Mouse (Mus musculus) midbrain, embryonic 11.5 days (tissue): ENCODE measurements around the gene Xpo4. TPM values are rescaled to one million over a fixed set of nuclear protein-coding genes. Genes with fewer than 3 reads are reported as not detected.

Experiments
- ATAC-seq: fragments of 200-750 bp; cut with Nextera tagmentation; 2 replicates; pipeline ENCODE4 v1.8.0; 2017; ENCODE audit warnings: moderate TSS enrichment, moderate library complexity; ENCODE audit not compliant: low FRiP score
- DNase-seq: peaks from one replicate; pipeline ENCODE4 v3.0.0; 2015; ENCODE audit warnings: low spot score; ENCODE audit errors: missing footprints
- H3K27ac ChIP-seq: fragments of 300-500 bp; sonication (generic); 2 replicates; pipeline ENCODE4 v1.5.1; 2014; ENCODE audit warnings: low read depth, low read length
- H3K27me3 ChIP-seq: fragments of 300-500 bp; sonication (generic); 2 replicates; pipeline ENCODE4 v1.6.1; 2014; ENCODE audit warnings: mild to moderate bottlenecking, low read length, moderate library complexity, mixed read lengths; ENCODE audit not compliant: control insufficient read depth, insufficient read depth
- H3K36me3 ChIP-seq: fragments of 300-500 bp; sonication (generic); 2 replicates; pipeline ENCODE4 v1.6.1; 2014; ENCODE audit warnings: mild to moderate bottlenecking, low read length, moderate library complexity, mixed read lengths; ENCODE audit not compliant: control insufficient read depth, insufficient read depth
- H3K4me1 ChIP-seq: fragments of 300-500 bp; sonication (generic); 2 replicates; pipeline ENCODE4 v1.6.1; 2014; ENCODE audit warnings: low read length; ENCODE audit not compliant: control insufficient read depth, insufficient read depth
- H3K4me2 ChIP-seq: fragments of 300-500 bp; sonication (generic); 2 replicates; pipeline ENCODE4 v1.6.1; 2014; ENCODE audit warnings: mild to moderate bottlenecking, moderate library complexity
- H3K4me3 ChIP-seq: fragments of 300-500 bp; sonication (generic); 2 replicates; pipeline ENCODE4 v1.5.1; 2014; ENCODE audit warnings: low read depth, low read length
- H3K9ac ChIP-seq: fragments of 300-500 bp; sonication (generic); 2 replicates; pipeline ENCODE4 v1.6.1; 2014; ENCODE audit warnings: low read length
- H3K9me3 ChIP-seq: fragments of 300-500 bp; sonication (generic); 2 replicates; pipeline ENCODE4 v1.6.1; 2016; ENCODE audit warnings: low read length; ENCODE audit not compliant: control insufficient read depth
- WGBS: fragments of 180-500 bp; shearing (Covaris S2); extraction: QIAGEN DNeasy Blood & Tissue Kit; methylation state at CpG from one replicate; pipeline ENCODE4 v1.1.7; 2014; 5-methylcytosine and 5-hydroxymethylcytosine counted together
- polyA plus RNA-seq: library from polyadenylated mRNA; unstranded; fragments of >200 nt; fragmentation: Nextera tagmentation; extraction: Ambion mirVana; gene quantifications from 2 replicates; pipeline ENCODE4 v1.2.1, GENCODE M21; 2014

The Xpo4 gene
- polyA plus RNA-seq, 1 experiment from 2014 or later, result 32.6 TPM

GRCm38 (mm10) chr14:57609816-57610329, 55.4 kb downstream of the Xpo4 start:
- H3K4me2 ChIP-seq, result no peak overlapping the region
- H3K36me3 ChIP-seq, result no peaks in the 10 kb centered on the region
- DNase-seq (no peak), ATAC-seq (no peak)
- H3K9me3 ChIP-seq, result no peaks in the 10 kb centered on the region
- no peak overlapping the region for H3K9ac ChIP-seq
- H3K27ac ChIP-seq, result no peak overlapping the region
- no peaks in the 10 kb centered on the region for H3K27me3 ChIP-seq
- no peaks in the 10 kb centered on the region for H3K4me1 ChIP-seq
- H3K4me3 ChIP-seq, result no peak overlapping the region
- 88% methylated on average over 4 of the region's 4 CpGs for WGBS

DNA sequence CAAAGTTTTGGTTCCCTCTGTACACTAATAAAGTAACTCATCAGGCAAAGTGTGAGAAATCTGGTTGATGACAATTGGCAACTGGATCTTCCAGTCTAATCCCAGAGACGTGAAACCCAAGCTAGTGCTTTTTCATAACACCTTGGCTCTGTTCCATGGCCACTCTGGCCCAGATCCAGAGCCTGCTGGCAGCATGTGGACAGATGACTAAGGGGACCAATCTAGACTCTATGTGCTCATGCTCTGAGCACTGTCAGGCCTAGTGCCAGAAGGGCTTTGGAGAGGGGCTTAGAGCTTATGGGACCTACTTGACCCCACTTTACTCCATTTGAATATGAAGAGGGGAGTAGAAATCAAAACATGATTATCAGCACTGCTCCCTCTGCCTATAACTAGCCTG, 57.7 kb downstream of the Xpo4 start:
- no peak overlapping the region for H3K27ac ChIP-seq
- H3K4me1 ChIP-seq, result no peaks in the 10 kb centered on the region
- H3K4me3 ChIP-seq, result no peak overlapping the region
- H3K9me3 ChIP-seq, result no peaks in the 10 kb centered on the region
- peaks cover 7% of the 10 kb centered on the region; the same call in 1 of the 2 replicates for H3K36me3 ChIP-seq
- H3K4me2 ChIP-seq, result no peak overlapping the region
- ATAC-seq, result no peak
- H3K9ac ChIP-seq, result no peak overlapping the region
- no peak for DNase-seq
- 65% methylated on average over 1 of the region's 1 CpGs for WGBS
- no peaks in the 10 kb centered on the region for H3K27me3 ChIP-seq

DNA sequence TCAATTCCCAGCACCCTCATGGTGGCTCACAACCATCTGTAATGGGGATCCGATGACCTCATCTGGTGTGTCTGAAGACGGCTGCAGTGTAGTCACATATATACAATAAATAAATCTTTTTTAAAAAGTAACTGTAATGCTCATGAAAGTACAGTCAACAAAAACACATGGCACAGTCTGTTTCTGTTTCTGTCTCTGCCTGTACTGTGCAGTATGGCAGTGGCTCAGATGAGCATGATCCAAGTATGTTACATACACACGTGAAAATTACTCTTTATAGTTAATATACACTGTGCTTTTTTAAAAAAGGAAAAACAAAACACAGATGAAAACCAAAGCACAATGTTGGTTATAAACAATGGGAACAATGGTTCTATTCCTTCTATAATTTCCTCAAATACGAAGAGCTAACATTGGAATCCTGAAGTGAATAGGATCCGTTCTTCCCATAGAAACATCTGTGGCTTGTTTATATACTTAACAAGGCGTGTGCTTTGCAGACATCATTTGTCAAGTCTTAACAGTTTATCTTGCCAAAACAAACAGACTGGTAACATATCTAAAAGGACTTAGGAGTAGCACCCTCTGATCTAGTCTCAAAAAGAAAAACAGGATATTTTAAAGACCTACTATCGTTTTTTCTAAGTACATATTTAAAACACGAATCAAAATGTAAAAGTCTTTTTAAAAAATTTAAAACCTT, 58.4 kb downstream of the Xpo4 start:
- peaks cover 7% of the 10 kb centered on the region for H3K36me3 ChIP-seq

GRCm38 (mm10) chr14:57593279-57593678, 72.0 kb downstream of the Xpo4 start:
- no peak overlapping the region for H3K4me2 ChIP-seq
- no peaks in the 10 kb centered on the region for H3K9me3 ChIP-seq
- no peaks in the 10 kb centered on the region for H3K4me1 ChIP-seq
- H3K9ac ChIP-seq, result no peak overlapping the region
- 93% methylated on average over 5 of the region's 5 CpGs for WGBS
- H3K27me3 ChIP-seq, result no peaks in the 10 kb centered on the region
- no peak overlapping the region for H3K27ac ChIP-seq
- DNase-seq, result no peak
- H3K4me3 ChIP-seq, result no peak overlapping the region
- H3K36me3 ChIP-seq, result peaks cover 13% of the 10 kb centered on the region
- no peak for ATAC-seq

More for the DNA sequence above, 58.4 kb downstream of the Xpo4 start:
- no peak overlapping the region for H3K4me3 ChIP-seq
- ATAC-seq (no peak), DNase-seq (no peak)
- H3K27me3 ChIP-seq, result no peaks in the 10 kb centered on the region
- H3K27ac ChIP-seq, result no peak overlapping the region
- WGBS, result 85% methylated on average over 8 of the region's 8 CpGs
- no peak overlapping the region for H3K4me2 ChIP-seq
- H3K9me3 ChIP-seq, result no peaks in the 10 kb centered on the region
- no peak overlapping the region for H3K9ac ChIP-seq
- H3K4me1 ChIP-seq, result no peaks in the 10 kb centered on the region

DNA sequence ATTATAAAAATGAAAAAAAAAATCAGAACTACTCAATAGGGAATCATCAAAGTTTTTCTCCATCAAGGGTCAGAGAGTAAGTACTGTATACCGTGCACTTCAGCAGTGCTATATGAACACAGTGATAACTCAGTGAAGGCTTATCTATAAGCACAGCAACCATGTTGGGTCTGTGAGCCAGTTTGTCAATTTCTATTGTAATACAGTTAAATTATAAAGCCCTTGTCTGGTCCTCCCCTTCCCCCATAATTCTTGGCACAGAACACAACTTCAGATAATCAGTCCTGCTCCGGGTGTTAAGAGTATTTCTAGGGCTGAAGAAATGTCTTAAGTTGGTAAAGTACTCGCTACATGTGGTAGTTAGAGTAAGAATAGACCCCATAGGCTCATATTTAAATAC, 73.4 kb downstream of the Xpo4 start:
- 97% methylated on average over 3 of the region's 3 CpGs for WGBS

GRCm38 (mm10) chr14:57576364-57577060, 88.7 kb downstream of the Xpo4 start:
- no peak for ATAC-seq
- Histone ChIP-seq H3K4me1 (no peaks in the 10 kb centered on the region), H3K36me3 (no peaks in the 10 kb centered on the region), H3K27me3 (no peaks in the 10 kb centered on the region), H3K27ac (no peak overlapping the region), H3K4me2 (no peak overlapping the region), H3K9me3 (no peaks in the 10 kb centered on the region), H3K9ac (no peak overlapping the region), H3K4me3 (no peak overlapping the region)
- no peak for DNase-seq
- 90% methylated on average over 2 of the region's 2 CpGs for WGBS

More for the DNA sequence above, 73.4 kb downstream of the Xpo4 start:
- peaks cover 12% of the 10 kb centered on the region for H3K36me3 ChIP-seq
- no peaks in the 10 kb centered on the region for H3K9me3 ChIP-seq
- no peak overlapping the region for H3K9ac ChIP-seq
- no peak overlapping the region for H3K27ac ChIP-seq
- H3K4me3 ChIP-seq, result no peak overlapping the region
- ATAC-seq (no peak), DNase-seq (no peak)
- no peak overlapping the region for H3K4me2 ChIP-seq
- no peaks in the 10 kb centered on the region for H3K4me1 ChIP-seq
- no peaks in the 10 kb centered on the region for H3K27me3 ChIP-seq

DNA sequence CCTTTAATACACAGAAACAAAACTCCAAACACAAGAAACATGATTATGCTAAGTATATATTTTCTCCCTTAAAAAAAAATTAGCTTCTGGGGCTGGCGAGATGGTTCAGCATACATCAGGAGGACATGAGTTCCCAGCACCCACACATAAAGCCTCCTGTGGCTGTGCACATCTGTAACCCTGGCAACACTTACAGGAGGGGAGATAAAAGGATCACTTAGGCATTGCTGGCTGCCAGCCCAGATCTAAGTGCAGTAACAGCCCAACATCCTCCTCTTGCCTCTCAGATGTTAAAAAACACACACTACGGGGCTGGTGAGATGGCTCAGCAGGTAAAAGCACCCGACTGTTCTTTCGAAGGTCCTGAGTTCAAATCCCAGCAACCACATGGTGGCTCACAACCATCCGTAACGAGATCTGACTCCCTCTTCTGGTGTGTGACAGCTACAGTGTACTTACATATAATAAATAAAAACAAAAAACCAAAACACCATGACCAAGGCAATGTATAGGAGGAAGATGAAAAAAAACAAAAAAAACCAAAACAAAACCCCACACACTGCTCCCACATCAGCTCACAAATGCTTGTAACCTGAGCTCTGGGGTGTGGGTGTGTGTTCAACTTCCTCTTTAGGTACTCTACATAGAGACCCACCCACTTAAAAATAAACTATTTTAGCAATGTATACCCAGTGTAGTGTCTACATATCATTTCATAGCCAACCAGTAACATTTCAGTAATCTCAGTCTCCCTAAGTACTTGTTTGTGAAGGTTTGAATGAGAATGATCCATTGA, 90.2 kb downstream of the Xpo4 start:
- ATAC-seq, result no peak
- 88% methylated on average over 6 of the region's 6 CpGs for WGBS
- H3K27me3 ChIP-seq, result no peaks in the 10 kb centered on the region

DNA sequence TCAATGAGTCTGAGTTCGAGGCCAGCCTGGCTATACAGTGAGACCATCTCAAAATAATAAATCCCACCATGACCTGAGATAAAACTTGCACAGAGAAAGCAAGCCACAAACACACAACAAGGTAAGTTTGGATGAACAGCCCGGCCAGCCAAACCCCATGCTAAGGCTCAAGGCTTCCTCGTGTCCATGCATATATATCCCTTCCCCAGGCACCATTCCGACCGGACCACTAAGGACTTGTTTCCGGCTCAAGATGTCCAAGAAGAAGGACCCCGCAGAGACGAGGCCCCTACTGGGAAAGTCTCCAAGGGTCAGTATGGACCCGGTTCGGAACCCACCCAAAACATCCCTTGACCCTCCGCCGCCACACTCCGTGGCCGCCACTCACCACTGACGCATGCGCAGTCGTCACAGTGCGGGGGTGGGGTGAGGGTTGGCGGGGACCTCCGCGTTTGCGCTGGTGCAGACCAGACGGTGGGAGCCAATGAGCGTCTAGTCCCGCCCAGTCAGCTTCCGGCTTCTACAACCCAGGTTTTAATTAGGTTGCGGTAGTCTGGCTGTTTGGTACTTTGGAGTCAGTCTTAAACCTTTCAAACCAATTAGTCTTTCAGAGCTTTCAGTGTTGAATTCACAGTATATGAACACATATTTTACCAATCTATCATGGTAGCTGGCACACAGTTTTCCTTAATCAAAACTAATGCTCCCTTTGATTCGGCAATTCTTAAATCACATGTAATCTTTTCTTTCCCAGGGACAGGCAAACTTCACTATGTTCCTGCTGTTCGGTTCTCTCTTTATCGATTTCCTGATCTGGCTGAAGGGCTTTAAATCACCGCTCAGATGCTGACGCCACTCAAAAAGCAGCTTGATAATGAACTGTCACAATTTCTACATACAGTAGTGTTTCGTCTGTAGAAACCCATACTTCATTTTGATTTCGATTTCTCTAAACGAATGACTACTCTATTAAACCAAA, 93.8 kb downstream of the Xpo4 start, which contains the start of gene Eef1akmt1:
Gene Eef1akmt1 (minus strand): TSS at position 458 of the 979 bp plus-strand sequence.
- Histone ChIP-seq H3K4me1 (peaks cover 4% of the 10 kb centered on the region), H3K9me3 (no peaks in the 10 kb centered on the region), H3K4me2 (peak within 1 kb of the TSS; percentile 66), H3K4me3 (peak within 1 kb of the TSS; percentile 67), H3K36me3 (no peaks in the 10 kb centered on the region), H3K27me3 (no peaks in the 10 kb centered on the region), H3K9ac (peak within 1 kb of the TSS; percentile 83), H3K27ac (no peak within 1 kb of the TSS)
- DNase-seq (peak; percentile 99), ATAC-seq (peak; percentile 100)
- WGBS, result 11% methylated on average over 35 of the region's 35 CpGs

More for the DNA sequence above, 90.2 kb downstream of the Xpo4 start:
- no peak overlapping the region for H3K4me3 ChIP-seq
- no peak for DNase-seq
- H3K9ac ChIP-seq, result no peak overlapping the region
- H3K27ac ChIP-seq, result no peak overlapping the region
- H3K36me3 ChIP-seq, result no peaks in the 10 kb centered on the region
- no peaks in the 10 kb centered on the region for H3K9me3 ChIP-seq
- peaks cover 4% of the 10 kb centered on the region for H3K4me1 ChIP-seq
- no peak overlapping the region for H3K4me2 ChIP-seq
